Mouse (Mus musculus) G1E (cell line): ENCODE results near the gene Epha1. TPM values are rescaled to one million over a fixed set of nuclear protein-coding genes. Genes with fewer than 3 reads are reported as not detected.
A peak's percentile ranks its signal among the peaks of the same experiment; 100 is the strongest.

Source experiments
- ATAC-seq: 2 replicates; pipeline ENCODE4 v1.8.0; 2016; ENCODE audit warnings: mild to moderate bottlenecking; ENCODE audit not compliant: insufficient number of reproducible peaks, poor library complexity, low FRiP score, severe bottlenecking; ENCODE audit errors: extremely low read depth
- DNase-seq: peaks from one replicate; pipeline ENCODE4 v3.0.0; 2012; ENCODE audit warnings: low spot score
- H3K27me3 ChIP-seq: 2 replicates; pipeline ENCODE4 v1.6.1; 2012; ENCODE audit warnings: mild to moderate bottlenecking, low read length, inconsistent platforms; ENCODE audit not compliant: insufficient read depth
- H3K36me3 ChIP-seq: replicated peaks from 2 replicates; pipeline ENCODE3; 2012; ENCODE audit warnings: mild to moderate bottlenecking, inconsistent platforms
- H3K4me1 ChIP-seq: 2 replicates; pipeline ENCODE4 v1.6.1; 2012; ENCODE audit warnings: low read depth, low read length, inconsistent platforms, mixed read lengths; ENCODE audit not compliant: insufficient read depth
- H3K4me3 ChIP-seq: 2 replicates; pipeline ENCODE4 v1.5.1; 2012; ENCODE audit warnings: low read depth, mild to moderate bottlenecking, inconsistent platforms, low read length, moderate library complexity, mixed read lengths
- H3K9me3 ChIP-seq: replicated peaks from 2 replicates; pipeline ENCODE4 v1.6.1; 2012; ENCODE audit warnings: inconsistent platforms
- CTCF ChIP-seq: IDR thresholded peaks from 2 replicates; pipeline ENCODE4 v1.5.1; 2012; ENCODE audit warnings: low read depth, low read length, inconsistent platforms, mixed read lengths
- GATA1 ChIP-seq: IDR thresholded peaks from 2 replicates; pipeline ENCODE4 v1.6.1; 2012; ENCODE audit warnings: borderline replicate concordance, low read length, inconsistent platforms, mixed read lengths
- GATA2 ChIP-seq: IDR thresholded peaks from 2 replicates; pipeline ENCODE4 v1.6.1; 2012; ENCODE audit warnings: low read depth, low read length, inconsistent platforms, borderline replicate concordance
- POLR2AphosphoS5 ChIP-seq: IDR thresholded peaks from 2 replicates; pipeline ENCODE4 v1.6.1; 2012; ENCODE audit warnings: low read depth, low read length, inconsistent platforms; ENCODE audit not compliant: insufficient replicate concordance
- TAL1 ChIP-seq: conservative IDR thresholded peaks from 2 replicates; pipeline ENCODE4 v1.6.1; 2012; ENCODE audit warnings: low read depth, low read length, inconsistent platforms, mixed read lengths
- polyA plus RNA-seq: library from polyadenylated mRNA; stranded (reverse); fragments of >175 nt; gene quantifications from 2 replicates; pipeline ENCODE4 v1.2.3, GENCODE M21; 2012
- total RNA-seq, 2 experiments: library from RNA; stranded (forward) in 1 of 2; stranded (reverse) in 1 of 2; fragments of 200-1000 nt in 1 of 2; fragments of >200 nt in 1 of 2; fragmentation: Nextera tagmentation in 1 of 2; gene quantifications; 2 replicates each; pipeline ENCODE4 v1.2.3; 2014 to 2017

Epha1 gene
- total and polyA plus RNA-seq, 3 experiments = not detected

GRCm38 (mm10) chr6:42330946-42331345 is 42.1 kb downstream of the Epha1 start:
- Histone ChIP-seq H3K9me3 (no peaks in the 10 kb centered on the region), H3K4me3 (no peak overlapping the region), H3K4me1 (no peaks in the 10 kb centered on the region), H3K27me3 (peaks cover 11% of the 10 kb centered on the region; the same call in 1 of the 2 replicates), H3K36me3 (no peaks in the 10 kb centered on the region)
- no peak for TF ChIP-seq CTCF
- no peak for TF ChIP-seq GATA1
- TF ChIP-seq GATA2 = no peak
- TF ChIP-seq POLR2AphosphoS5 = no peak
- TF ChIP-seq TAL1 = no peak
- no peak for DNase-seq
- ATAC-seq = no peak

GRCm38 (mm10) chr6:42330216-42330615 is 42.9 kb downstream of the Epha1 start:
- no peaks in the 10 kb centered on the region for H3K36me3 ChIP-seq
- TF ChIP-seq CTCF = no peak
- TF ChIP-seq POLR2AphosphoS5 = no peak
- no peak for TF ChIP-seq GATA2
- no peak for TF ChIP-seq GATA1

GRCm38 (mm10) chr6:42328757-42329156 is 44.3 kb downstream of the Epha1 start:
- TF ChIP-seq POLR2AphosphoS5 (no peak), GATA1 (no peak), GATA2 (no peak), CTCF (no peak), TAL1 (no peak)
- Histone ChIP-seq H3K4me1 (no peaks in the 10 kb centered on the region), H3K27me3 (peaks cover 22% of the 10 kb centered on the region), H3K4me3 (no peak overlapping the region), H3K36me3 (no peaks in the 10 kb centered on the region), H3K9me3 (no peaks in the 10 kb centered on the region)
- ATAC-seq (no peak), DNase-seq (no peak)

More at GRCm38 (mm10) chr6:42330216-42330615, 42.9 kb downstream of the Epha1 start:
- ATAC-seq (no peak), DNase-seq (no peak)
- H3K4me3 ChIP-seq = no peak overlapping the region
- peaks cover 12% of the 10 kb centered on the region; the same call in 1 of the 2 replicates for H3K27me3 ChIP-seq
- no peaks in the 10 kb centered on the region for H3K9me3 ChIP-seq
- no peaks in the 10 kb centered on the region for H3K4me1 ChIP-seq

- no peaks in the 10 kb centered on the region for H3K36me3 ChIP-seq
- no peak for ATAC-seq
- H3K9me3 ChIP-seq = no peaks in the 10 kb centered on the region
- H3K4me1 ChIP-seq = no peaks in the 10 kb centered on the region
- no peak for TF ChIP-seq GATA2
- TF ChIP-seq TAL1 = no peak
- no peak for TF ChIP-seq CTCF
- TF ChIP-seq POLR2AphosphoS5 = no peak
- no peak for TF ChIP-seq GATA1
- DNase-seq = no peak
- H3K27me3 ChIP-seq = peaks cover 41% of the 10 kb centered on the region
- H3K4me3 ChIP-seq = no peak overlapping the region
Measured at GRCm38 (mm10) chr6:42326509-42326908, 46.6 kb downstream of the Epha1 start.

- Histone ChIP-seq H3K9me3 (no peaks in the 10 kb centered on the region), H3K36me3 (no peaks in the 10 kb centered on the region), H3K4me3 (no peak overlapping the region), H3K4me1 (no peaks in the 10 kb centered on the region), H3K27me3 (peaks cover 46% of the 10 kb centered on the region)
- ATAC-seq = no peak
- TF ChIP-seq CTCF (peak; percentile 45; the same call in 1 of the 2 replicates), TAL1 (no peak)
- DNase-seq = no peak
Measured at GRCm38 (mm10) chr6:42325268-42325609, 47.8 kb downstream of the Epha1 start.

- no peaks in the 10 kb centered on the region for H3K9me3 ChIP-seq
- no peak within 1 kb of the TSS for H3K4me3 ChIP-seq
- peaks cover 46% of the 10 kb centered on the region for H3K27me3 ChIP-seq
- H3K4me1 ChIP-seq = no peaks in the 10 kb centered on the region
- no peak for TF ChIP-seq GATA2
- TF ChIP-seq CTCF = no peak
- TF ChIP-seq POLR2AphosphoS5 = no peak
- no peak for TF ChIP-seq TAL1
- no peak for TF ChIP-seq GATA1
- no peaks in the 10 kb centered on the region for H3K36me3 ChIP-seq
- no peak for DNase-seq
- ATAC-seq = no peak
Measured at GRCm38 (mm10) chr6:42324482-42325267, 48.4 kb downstream of the Epha1 start, which contains the start of gene Fam131b. Gene Fam131b (minus strand): TSS chr6:42324643.

GRCm38 (mm10) chr6:42324067-42324481 is 49.0 kb downstream of the Epha1 start:
- TF ChIP-seq CTCF = no peak
- TF ChIP-seq POLR2AphosphoS5 = no peak
- TF ChIP-seq TAL1 = no peak
- TF ChIP-seq GATA1 = no peak
- TF ChIP-seq GATA2 = no peak
- DNase-seq = no peak
- Histone ChIP-seq H3K4me1 (no peaks in the 10 kb centered on the region), H3K9me3 (no peaks in the 10 kb centered on the region), H3K27me3 (peaks cover 46% of the 10 kb centered on the region), H3K36me3 (no peaks in the 10 kb centered on the region), H3K4me3 (no peak overlapping the region)
- no peak for ATAC-seq
